Mouse (Mus musculus) lung, adult 2 months (tissue): ENCODE results near the gene Stk40. TPM values are rescaled to one million over a fixed set of nuclear protein-coding genes. Genes with fewer than 3 reads are reported as not detected.

Source experiments
- DNase-seq: peaks from one replicate; pipeline ENCODE4 v3.0.0; 2022
- H3K4me1 ChIP-seq: fragments of 200-500 bp; 2 replicates; pipeline ENCODE4 v1.6.1; 2011; ENCODE audit warnings: low read length; ENCODE audit not compliant: control insufficient read depth, insufficient read depth
- H3K4me3 ChIP-seq: fragments of 200-500 bp; replicated peaks from 2 replicates; pipeline ENCODE3; 2011; ENCODE audit warnings: low read depth, mild to moderate bottlenecking, control low read depth, low read length; ENCODE audit errors: extremely low read depth
- CTCF ChIP-seq: fragments of 200-500 bp; IDR thresholded peaks from 2 replicates; pipeline ENCODE4 v1.5.1; 2011; ENCODE audit warnings: mild to moderate bottlenecking, low read length, control low read depth; ENCODE audit not compliant: insufficient read depth
- POLR2A ChIP-seq: fragments of 200-500 bp; IDR thresholded peaks from 2 replicates; pipeline ENCODE4 v1.6.1; 2011; ENCODE audit warnings: low read depth, mild to moderate bottlenecking, control low read depth, low read length, borderline replicate concordance; ENCODE audit errors: extremely low read depth
- WGBS: fragments of 180-500 bp; shearing (Covaris S2); methylation state at CpG from one replicate; pipeline ENCODE4 v1.1.7; 2018; 5-methylcytosine and 5-hydroxymethylcytosine counted together
- polyA plus RNA-seq: library from polyadenylated mRNA; depleted of rRNA; stranded (reverse); fragments of >200 nt; gene quantifications from 2 replicates; pipeline ENCODE4 v1.2.3, GENCODE M21; 2012

Stk40 gene
- polyA plus RNA-seq, 1 experiment: 41.1 TPM

DNA sequence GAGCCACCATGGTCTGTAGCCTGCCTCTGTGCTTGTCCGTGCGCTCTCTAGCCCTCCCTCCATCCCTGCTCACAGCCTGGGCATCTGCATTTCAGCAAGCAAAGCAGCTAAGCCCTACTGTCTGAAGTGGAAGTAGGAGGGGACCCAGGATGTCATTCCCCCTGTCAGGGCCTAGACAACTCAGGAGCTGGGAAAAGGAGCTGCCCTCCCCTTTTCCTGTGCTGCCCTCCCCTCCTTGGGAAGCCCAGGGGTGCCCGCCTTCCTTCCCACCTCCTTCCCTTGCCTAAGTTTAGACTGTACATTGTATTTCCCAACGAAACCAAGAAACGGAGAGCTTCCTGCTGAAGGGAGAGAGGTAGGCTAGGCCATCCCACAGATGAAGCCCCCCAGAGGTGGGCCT lies 37.3 kb downstream of the Stk40 start:
- Histone ChIP-seq H3K4me1 (peaks cover 11% of the 10 kb centered on the region), H3K4me3 (no peak overlapping the region)
- TF ChIP-seq POLR2A (no peak), CTCF (no peak)
- WGBS: 52% methylated on average over 5 of the region's 5 CpGs
- DNase-seq: no peak

DNA sequence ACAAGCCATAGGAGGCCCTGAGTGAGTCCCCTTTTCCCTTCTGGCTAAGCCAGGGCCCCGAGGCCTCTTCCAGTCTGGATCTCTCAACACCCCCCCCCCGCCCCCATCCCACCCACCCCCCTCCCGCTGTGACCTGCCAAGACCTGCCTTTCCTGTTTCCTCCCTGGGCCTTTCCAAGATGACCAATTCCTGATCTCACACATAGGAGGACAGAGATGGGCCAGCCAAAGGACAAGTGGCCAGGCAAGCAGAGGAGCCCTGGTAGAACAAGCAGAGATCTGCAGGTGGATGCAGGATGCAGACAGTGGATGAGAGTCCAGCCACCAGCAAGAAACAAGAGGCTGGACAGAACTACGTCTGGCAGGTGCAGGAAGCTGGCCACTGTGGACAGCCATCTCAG lies 41.6 kb downstream of the Stk40 start:
- TF ChIP-seq POLR2A: no peak
- no peak for TF ChIP-seq CTCF
- Histone ChIP-seq H3K4me3 (no peak overlapping the region), H3K4me1 (peaks cover 20% of the 10 kb centered on the region)
- no peak for DNase-seq
- WGBS: 37% methylated on average over 3 of the region's 4 CpGs

DNA sequence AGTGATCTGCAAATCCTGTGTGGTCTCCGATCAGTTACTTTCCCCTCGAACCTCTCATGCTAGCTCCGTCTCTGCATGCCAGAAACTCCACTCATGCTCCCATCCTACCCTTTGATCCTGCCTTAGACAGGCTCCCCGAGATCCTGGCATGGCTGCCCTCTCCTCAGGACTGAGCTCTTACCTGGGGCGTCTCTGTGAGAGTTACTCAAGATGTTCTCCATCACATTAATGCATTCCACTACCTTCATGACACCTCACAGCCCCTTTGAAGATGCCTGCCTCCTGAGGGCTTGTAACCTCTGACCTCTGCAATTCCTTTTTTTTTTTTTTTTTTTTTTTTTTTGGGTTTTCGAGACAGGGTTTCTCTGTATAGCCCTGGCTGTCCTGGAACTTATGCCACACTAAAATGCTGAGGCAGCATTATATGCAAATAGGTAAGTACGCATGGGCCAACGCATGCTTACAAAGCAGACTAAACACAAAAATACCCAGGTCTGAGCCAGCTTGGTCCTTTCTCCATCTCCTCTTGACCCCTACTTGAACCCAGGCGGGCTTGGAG lies 43.3 kb downstream of the Stk40 start:
- TF ChIP-seq CTCF (no peak), POLR2A (no peak)
- DNase-seq: no peak
- Histone ChIP-seq H3K4me1 (peaks cover 22% of the 10 kb centered on the region), H3K4me3 (no peak overlapping the region)
- 52% methylated on average over 9 of the region's 9 CpGs for WGBS

DNA sequence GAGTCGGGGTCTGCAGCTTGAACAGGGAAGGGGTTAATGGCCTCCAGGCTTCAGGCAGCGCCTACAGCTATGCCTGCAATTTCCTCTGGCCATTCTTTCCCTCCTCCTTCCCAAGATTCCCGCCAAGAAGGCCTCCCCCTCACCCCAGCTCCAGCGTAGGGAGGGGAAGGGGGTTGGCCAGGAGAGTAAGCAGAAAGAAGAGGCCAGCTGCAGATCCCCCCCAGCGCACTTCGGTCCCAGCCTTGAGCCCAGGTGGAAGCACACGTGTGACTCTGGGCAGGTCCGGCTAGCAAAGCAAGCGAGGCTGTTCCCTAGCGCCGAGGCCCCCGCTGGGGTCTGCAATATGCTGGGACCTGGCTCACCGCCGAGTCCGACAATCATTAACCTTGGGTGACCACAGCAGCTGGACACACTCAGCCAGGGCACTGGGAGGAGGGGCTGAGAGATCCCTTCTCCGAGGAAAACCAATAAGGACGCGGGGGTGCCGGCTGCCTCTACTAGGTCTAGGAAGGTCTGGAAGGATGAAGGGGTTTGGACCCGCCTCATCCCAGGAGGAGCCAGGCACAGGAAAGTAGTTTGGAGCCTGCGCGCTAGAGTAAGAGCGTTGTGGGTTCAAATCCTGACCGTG lies 43.9 kb downstream of the Stk40 start, which contains the start of gene Eva1b:
Eva1b (plus strand) TSS at position 212 of the 628 bp plus-strand sequence.
- peaks cover 22% of the 10 kb centered on the region for H3K4me1 ChIP-seq
- peak; percentile 65 for DNase-seq
- WGBS: 14% methylated on average over 24 of the region's 24 CpGs
- H3K4me3 ChIP-seq: peak within 1 kb of the TSS; percentile 66
- TF ChIP-seq POLR2A (peak; percentile 10; the same call in 1 of the 2 replicates), CTCF (no peak)

DNA sequence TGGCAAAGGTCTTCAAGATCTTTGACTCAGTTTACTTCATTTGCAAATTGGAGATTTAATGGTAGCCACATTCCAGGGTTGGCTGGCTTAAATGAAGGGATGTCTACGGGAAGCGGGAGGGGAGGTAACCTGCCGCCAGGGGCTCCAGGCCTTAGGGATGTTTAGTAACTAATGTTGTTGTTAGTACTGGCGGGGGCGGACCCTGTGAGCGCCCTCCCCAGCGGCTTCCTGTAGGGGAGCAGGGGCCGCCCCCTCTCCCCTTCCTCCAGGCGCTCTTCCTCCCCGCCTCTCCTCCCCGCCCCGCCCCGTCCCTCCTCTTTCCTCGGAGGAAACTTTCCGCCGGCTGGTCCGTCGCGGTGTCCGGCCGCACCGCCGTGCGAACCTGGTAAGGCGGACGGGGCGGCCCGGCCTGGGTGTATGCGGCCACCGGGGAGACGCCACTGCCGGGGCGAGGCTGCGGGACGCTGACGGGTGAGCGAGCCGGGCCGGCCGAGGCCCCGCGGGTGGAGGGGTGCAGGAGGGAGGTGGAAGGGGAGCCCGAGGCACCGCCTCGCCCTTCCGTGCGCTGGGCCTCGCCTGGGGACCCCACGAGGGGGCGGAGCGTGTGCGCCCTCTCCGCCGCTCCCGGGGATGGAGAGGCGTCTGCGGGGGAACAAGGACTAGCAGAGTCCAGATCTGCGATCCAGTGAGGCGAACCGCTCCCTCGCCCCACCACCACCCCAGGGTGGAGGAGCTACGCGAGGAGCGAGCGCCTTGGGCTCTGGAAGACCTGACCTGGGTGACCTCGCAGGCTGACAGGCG lies 44.6 kb downstream of the Stk40 start:
- peaks cover 22% of the 10 kb centered on the region for H3K4me1 ChIP-seq
- peak overlapping the region; percentile 66 for H3K4me3 ChIP-seq
- 1% methylated on average over 65 of the region's 67 CpGs for WGBS
- peak; percentile 76 for DNase-seq
- TF ChIP-seq POLR2A (peak; percentile 43; the same call in 1 of the 2 replicates), CTCF (0 out of 2 replicates have a peak, but pooled peaks have one; percentile 5)

DNA sequence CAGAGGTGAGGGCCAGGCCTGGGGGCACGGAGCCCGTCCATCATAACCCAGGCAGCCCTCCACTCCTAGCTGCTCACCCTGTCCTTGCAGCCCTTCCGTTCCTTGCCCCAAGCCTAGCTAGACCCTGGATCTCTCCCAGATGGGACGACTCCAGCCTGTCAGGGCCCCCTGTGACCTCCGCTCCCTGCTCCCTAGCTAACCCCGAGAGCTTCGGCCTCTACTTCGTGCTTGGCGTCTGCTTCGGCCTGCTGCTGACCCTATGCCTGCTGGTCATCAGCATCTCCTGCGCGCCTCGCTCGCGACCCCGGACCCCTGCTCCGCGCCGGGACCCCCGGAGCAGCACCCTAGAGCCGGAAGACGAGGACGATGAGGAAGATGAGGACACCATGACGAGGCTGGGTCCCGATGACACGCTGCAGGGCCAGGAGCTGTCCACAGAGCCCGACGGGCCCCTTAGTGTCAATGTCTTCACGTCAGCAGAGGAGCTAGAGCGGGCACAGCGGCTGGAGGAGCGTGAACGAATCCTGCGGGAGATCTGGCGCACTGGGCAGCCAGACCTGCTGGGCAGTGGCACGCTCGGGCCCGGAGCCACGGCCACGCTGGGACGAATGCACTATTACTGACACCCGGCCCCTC lies 45.4 kb downstream of the Stk40 start:
- H3K4me1 ChIP-seq: peaks cover 22% of the 10 kb centered on the region
- TF ChIP-seq POLR2A: no peak
- no peak for TF ChIP-seq CTCF
- no peak for DNase-seq
- 32% methylated on average over 42 of the region's 42 CpGs for WGBS
- peak overlapping the region; percentile 66 for H3K4me3 ChIP-seq

DNA sequence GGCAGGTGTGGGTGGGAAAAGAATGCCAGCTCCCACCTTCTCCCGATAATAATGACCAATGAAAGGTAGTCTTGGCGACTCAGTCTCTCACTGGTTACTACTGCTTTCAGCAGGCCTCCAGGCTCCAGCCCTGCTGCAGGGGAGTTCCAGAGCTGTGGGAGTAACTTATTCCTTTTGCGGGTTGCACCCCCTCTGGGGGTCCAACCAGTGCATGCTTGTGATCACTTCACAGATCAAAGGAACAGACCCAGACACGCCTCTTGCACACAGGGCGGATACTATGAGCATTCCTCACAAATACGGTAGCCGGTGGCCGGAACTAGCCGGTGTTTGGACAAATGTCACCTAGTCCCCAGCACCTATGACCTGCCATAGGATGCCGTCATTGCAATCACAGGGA lies 46.0 kb downstream of the Stk40 start:
- 46% methylated on average over 10 of the region's 10 CpGs for WGBS
- Histone ChIP-seq H3K4me3 (peak overlapping the region; percentile 66), H3K4me1 (peaks cover 22% of the 10 kb centered on the region)
- TF ChIP-seq POLR2A (no peak), CTCF (no peak)
- DNase-seq: no peak

DNA sequence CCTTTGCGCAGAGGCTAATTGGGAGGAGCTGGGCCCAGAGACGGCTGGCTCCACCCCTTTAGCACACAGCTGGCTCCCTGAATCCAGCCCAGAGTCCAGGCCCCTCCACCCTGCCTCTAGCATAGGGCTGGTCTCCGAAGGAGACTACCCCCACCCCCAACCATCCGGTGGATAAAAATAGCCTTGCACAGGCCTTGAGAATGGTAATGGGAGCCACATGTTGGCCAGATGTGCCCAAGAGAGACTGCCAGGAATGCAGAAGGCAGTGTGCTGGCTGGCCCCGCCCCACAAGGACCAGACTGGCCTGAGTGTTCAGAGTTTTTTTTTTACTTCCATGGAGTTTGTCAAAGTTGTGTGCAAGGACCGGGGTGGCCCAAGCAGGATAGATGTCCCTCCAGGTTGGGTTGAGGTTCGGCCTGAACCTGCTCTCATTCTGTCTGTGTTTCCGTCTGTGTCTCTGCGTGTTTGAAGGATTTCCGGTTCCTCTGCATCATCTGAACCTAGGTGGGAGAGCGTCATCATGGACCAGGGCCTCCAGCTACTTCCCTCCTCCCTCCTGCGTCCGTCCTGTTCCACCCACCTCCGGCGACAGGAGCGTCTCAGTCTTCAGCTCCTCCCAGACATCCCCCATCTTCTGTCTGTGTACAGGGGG lies 46.7 kb downstream of the Stk40 start:
- Histone ChIP-seq H3K4me3 (peak overlapping the region; percentile 14), H3K4me1 (peaks cover 22% of the 10 kb centered on the region)
- 31% methylated on average over 16 of the region's 16 CpGs for WGBS
- DNase-seq: peak; percentile 53
- no peak for TF ChIP-seq CTCF
- no peak for TF ChIP-seq POLR2A

DNA sequence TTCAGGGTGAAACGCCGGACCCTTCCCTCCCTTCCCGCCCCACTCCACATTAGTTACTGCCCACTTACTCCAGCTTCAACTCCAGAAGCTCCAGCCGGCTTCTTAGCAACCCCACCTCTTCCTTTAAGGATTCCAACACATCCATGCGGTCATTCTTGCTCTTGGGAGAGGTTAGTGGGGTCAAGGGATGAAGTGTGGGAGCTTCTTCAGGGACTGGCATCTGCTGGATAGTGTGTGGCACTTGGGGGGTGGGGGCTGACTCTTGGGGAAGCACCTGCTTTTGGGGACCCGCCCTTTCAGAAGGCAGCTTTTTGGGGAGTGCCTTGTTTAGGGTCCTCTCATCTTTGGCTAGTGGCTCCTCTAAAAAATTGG lies 47.2 kb downstream of the Stk40 start:
- no peak for DNase-seq
- H3K4me3 ChIP-seq: no peak overlapping the region
- H3K4me1 ChIP-seq: peaks cover 22% of the 10 kb centered on the region
- TF ChIP-seq POLR2A (no peak), CTCF (no peak)
- WGBS: 43% methylated on average over 6 of the region's 6 CpGs
